8 mouse cellular contexts compared by ENCODE assay signal in the genomic region with DNA sequence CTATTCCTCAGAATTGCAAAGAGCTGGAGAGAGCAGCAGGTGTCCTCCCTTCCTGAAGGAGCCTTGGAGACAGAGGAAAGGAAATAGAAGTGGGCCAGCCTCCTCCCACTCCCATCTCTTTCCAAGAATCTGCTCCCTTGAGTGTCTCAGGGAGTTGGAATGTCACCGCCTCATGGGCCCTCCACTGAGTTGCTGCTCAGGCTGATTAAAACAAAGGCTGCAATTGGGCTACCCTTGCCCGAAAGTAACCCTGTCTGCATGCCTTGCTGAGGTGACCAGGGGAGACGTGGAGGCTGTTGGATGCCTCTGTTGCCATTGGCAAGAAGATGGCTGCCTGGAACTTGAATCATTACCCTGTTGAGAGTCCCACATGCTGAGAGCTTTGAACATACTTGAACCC. TPM values are rescaled to one million over a fixed set of nuclear protein-coding genes. Genes with fewer than 3 reads are reported as not detected.
DNase-seq lines count a peak whose midpoint lies in the region; TF ChIP-seq lines count a peak whose summit lies in the region.

No protein-coding gene starts in this region.

- no peak for TF ChIP-seq POLR2A in liver, adult 2 months (IDR thresholded peaks at IDR 0.05; ENCODE audit: extremely low read depth, insufficient read depth, low read length)

- WGBS in liver, adult 2 months = 55% methylated on average over 3 of the region's 3 CpGs

- no peaks in the 10 kb centered on the region for H3K36me3 ChIP-seq in liver, adult 2 months (ENCODE audit: control insufficient read depth, insufficient read depth, low read length)

- H3K27ac ChIP-seq in liver, adult 2 months (replicated peaks; ENCODE audit: insufficient read depth, low read depth, low read length) = no peak overlapping the region

- no peak overlapping the region for H3K9ac ChIP-seq in liver, adult 2 months (ENCODE audit: low read depth, low read length)

- H3K4me1 ChIP-seq in liver, adult 2 months (ENCODE audit: control insufficient read depth, insufficient read depth, low read length) = peaks cover 17% of the 10 kb centered on the region

- no peak for TF ChIP-seq CTCF in liver, adult 2 months (IDR thresholded peaks at IDR 0.05; ENCODE audit: low read depth, low read length)

- no peaks in the 10 kb centered on the region for H3K27me3 ChIP-seq in liver, adult 2 months (ENCODE audit: control insufficient read depth, insufficient read depth, low read length)

- peak; percentile 15 to 59 for DNase-seq in adrenal gland, adult (ENCODE audit: inconsistent age in 2 of 2, low spot score in 1 of 2)
- no peak for DNase-seq in adrenal gland, postnatal 4 days (ENCODE audit: low spot score in 2 of 2)
- peak; percentile 39 for DNase-seq in liver, adult 2 months (ENCODE audit: extremely low read depth, low read depth, low spot score)
- DNase-seq in liver = no peak
- DNase-seq in heart, adult 9 months (ENCODE audit: low spot score in 2 of 2) = peak; percentile 89 to 90
- peak; percentile 26 to 34 for DNase-seq in layer of hippocampus, postnatal 14 days (ENCODE audit: low spot score in 2 of 2)
- no peak for DNase-seq in spleen, adult 12 weeks (ENCODE audit: low spot score)
- no peak for DNase-seq in spleen, adult 18-20 months

- no peak overlapping the region for H3K4me3 ChIP-seq in liver, adult 2 months (ENCODE audit: insufficient read depth, low read depth, low read length)

- H3K79me2 ChIP-seq in liver, adult 2 months (ENCODE audit: control insufficient read depth, insufficient read depth, low read length) = no peaks in the 10 kb centered on the region

RNA-seq across cellular contexts. Expression of a gene that starts 59.7 kb away (rescaled TPM):
- total RNA-seq in adrenal gland, postnatal 4 days (2021) = 100 to 1,000 TPM; 117 to 127 TPM
- 65.4 and 89.1 TPM in 2 replicates for total RNA-seq in liver, adult 2 months (2014; rRNA removed)
- polyA plus RNA-seq in liver, adult 2 months (2012; rRNA removed) = 17.1 and 21.0 TPM in 2 replicates
- total RNA-seq in layer of hippocampus, postnatal 14 days (2021) = 10 to 100 TPM; 30.1 to 33.6 TPM

Comparison
In these comparisons a context has a peak if more than half of its experiments do, and no peak if none do; other contexts are left out.
1. DNase-seq: peak in adrenal gland, adult (2 of 2), liver, adult 2 months (single experiment), heart, adult 9 months (2 of 2) and layer of hippocampus, postnatal 14 days (2 of 2); none in adrenal gland, postnatal 4 days (0 of 2), liver (single experiment), spleen, adult 12 weeks (single experiment) and spleen, adult 18-20 months (0 of 2).